Mouse (Mus musculus): ENCODE data around the gene Dohh. TPM values are rescaled to one million over a fixed set of nuclear protein-coding genes. Genes with fewer than 3 reads are reported as not detected.

The Dohh gene
- polyA plus RNA-seq, 1 experiment from 2014 or later: 48.3 TPM

DNA sequence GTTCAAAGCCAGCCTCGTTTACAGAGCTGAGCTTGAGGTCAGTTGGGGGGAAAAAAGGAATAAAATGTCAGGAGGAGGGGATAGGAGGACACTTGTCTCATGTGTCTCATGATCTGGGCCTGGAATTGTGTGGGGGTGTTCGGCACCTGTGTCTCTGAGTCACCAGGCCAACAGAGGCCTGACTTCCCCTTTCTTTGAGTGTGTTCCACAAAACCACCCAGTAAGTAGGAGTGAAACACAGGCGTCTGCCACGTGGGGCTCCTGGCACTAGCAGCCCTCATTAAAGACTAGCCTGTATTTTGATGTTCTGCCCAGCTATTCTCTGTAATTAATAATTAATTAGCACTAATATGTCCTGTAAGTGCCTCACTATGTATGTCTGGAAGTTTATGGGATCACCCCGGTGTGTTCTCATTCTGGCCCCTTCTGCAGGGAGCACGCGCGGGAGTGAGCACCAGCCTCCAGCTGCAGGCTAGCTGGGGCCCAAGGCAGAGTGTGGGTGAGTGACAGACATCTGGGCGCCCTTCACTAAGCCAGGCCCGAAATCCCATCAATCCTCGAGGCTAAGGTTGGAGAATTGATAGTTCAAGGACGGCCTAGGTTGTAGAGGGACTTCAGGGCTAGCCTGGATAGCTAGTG lies 27.8 kb upstream of the Dohh start:
- WGBS (ENCODE audit: insufficient replicate concordance): 19% methylated on average over 12 of the region's 12 CpGs
- Histone ChIP-seq H3K4me3 (ENCODE audit: low read depth, low read length) (peak overlapping the region; percentile 87), H3K27ac (ENCODE audit: low read length) (peak overlapping the region; percentile 49), H3K9me3 (replicated peaks; ENCODE audit: control insufficient read depth, low read length) (no peaks in the 10 kb centered on the region), H3K27me3 (ENCODE audit: control insufficient read depth, insufficient read depth, low read depth, low read length) (no peaks in the 10 kb centered on the region), H3K9ac (ENCODE audit: low read depth, low read length) (peak overlapping the region; percentile 48), H3K4me2 (ENCODE audit: low read depth, low read length) (peak overlapping the region; percentile 58), H3K4me1 (ENCODE audit: control insufficient read depth, low read depth, low read length) (peaks cover 64% of the 10 kb centered on the region), H3K36me3 (ENCODE audit: control insufficient read depth, insufficient read depth) (peaks cover 5% of the 10 kb centered on the region; the same call in 1 of the 2 replicates)
- no peak for ATAC-seq (ENCODE audit: low read depth)

DNA sequence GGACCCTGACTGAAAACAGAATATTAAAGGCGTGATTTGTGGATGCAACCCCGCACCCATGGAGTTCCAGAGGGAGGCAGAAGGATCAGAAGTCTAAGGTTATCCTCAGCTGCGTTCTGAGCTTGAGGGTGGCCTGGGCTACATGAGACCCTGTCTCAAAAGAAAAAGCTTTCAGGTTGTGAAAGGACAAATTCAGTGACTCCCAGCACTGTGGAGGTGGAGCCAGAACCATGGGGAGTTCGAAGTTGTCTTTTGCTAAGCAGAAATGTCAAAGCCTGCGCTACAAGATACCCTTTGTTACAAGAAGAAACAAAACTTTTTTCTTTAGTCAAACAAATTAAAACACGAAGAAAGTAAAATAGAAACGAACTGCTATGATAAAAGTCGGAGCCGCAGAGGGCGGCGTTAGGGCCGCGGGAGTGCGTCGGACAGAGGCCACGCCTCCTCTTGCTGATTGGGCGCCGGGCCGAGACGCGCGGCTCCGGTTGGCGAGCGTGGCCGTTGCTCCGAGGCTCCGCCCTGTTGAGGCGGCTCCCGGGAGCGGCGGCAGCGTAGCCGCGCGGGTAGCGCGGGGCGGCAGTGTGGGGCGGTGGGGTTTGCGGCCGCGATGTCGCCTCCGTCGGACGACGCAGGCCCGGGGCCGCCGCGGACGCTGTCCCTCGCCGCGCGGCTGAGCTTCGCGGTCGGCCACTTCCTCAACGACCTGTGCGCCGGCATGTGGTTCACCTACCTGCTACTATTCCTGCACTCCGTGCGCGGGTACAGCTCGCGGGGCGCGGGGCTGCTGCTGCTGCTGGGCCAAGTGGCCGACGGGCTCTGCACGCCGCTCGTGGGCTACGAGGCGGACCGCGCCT lies 27.0 kb upstream of the Dohh start, which contains the start of gene Mfsd12:
Mfsd12 (plus strand) TSS at position 501 of the 854 bp plus-strand sequence.
- Histone ChIP-seq H3K27ac (ENCODE audit: low read length) (peak within 1 kb of the TSS; percentile 84), H3K9ac (ENCODE audit: low read depth, low read length) (peak within 1 kb of the TSS; percentile 97), H3K27me3 (ENCODE audit: control insufficient read depth, insufficient read depth, low read depth, low read length) (no peaks in the 10 kb centered on the region), H3K9me3 (replicated peaks; ENCODE audit: control insufficient read depth, low read length) (no peaks in the 10 kb centered on the region), H3K36me3 (ENCODE audit: control insufficient read depth, insufficient read depth) (peaks cover 5% of the 10 kb centered on the region; the same call in 1 of the 2 replicates), H3K4me3 (ENCODE audit: low read depth, low read length) (peak within 1 kb of the TSS; percentile 87), H3K4me1 (ENCODE audit: control insufficient read depth, low read depth, low read length) (peaks cover 64% of the 10 kb centered on the region), H3K4me2 (ENCODE audit: low read depth, low read length) (peak within 1 kb of the TSS; percentile 92)
- ATAC-seq (ENCODE audit: low read depth): peak; percentile 89
- 2% methylated on average over 79 of the region's 79 CpGs for WGBS (ENCODE audit: insufficient replicate concordance)

- WGBS (ENCODE audit: insufficient replicate concordance): 20% methylated on average over 4 of the region's 4 CpGs
- Histone ChIP-seq H3K9me3 (replicated peaks; ENCODE audit: control insufficient read depth, low read length) (no peaks in the 10 kb centered on the region), H3K4me1 (ENCODE audit: control insufficient read depth, low read depth, low read length) (peaks cover 68% of the 10 kb centered on the region), H3K36me3 (ENCODE audit: control insufficient read depth, insufficient read depth) (peaks cover 5% of the 10 kb centered on the region; the same call in 1 of the 2 replicates), H3K27me3 (ENCODE audit: control insufficient read depth, insufficient read depth, low read depth, low read length) (no peaks in the 10 kb centered on the region), H3K9ac (ENCODE audit: low read depth, low read length) (peak overlapping the region; percentile 97), H3K27ac (ENCODE audit: low read length) (peak overlapping the region; percentile 84), H3K4me2 (ENCODE audit: low read depth, low read length) (peak overlapping the region; percentile 92), H3K4me3 (ENCODE audit: low read depth, low read length) (peak overlapping the region; percentile 87)
- no peak for ATAC-seq (ENCODE audit: low read depth)
Measured at GRCm38 (mm10) chr10:81358209-81358608, 26.0 kb upstream of the Dohh start.

GRCm38 (mm10) chr10:81358841-81359240 lies 25.4 kb upstream of the Dohh start:
- H3K27me3 ChIP-seq (ENCODE audit: control insufficient read depth, insufficient read depth, low read depth, low read length): no peaks in the 10 kb centered on the region
- peak overlapping the region; percentile 92 for H3K4me2 ChIP-seq (ENCODE audit: low read depth, low read length)
- H3K9me3 ChIP-seq (replicated peaks; ENCODE audit: control insufficient read depth, low read length): no peaks in the 10 kb centered on the region
- 21% methylated on average over 1 of the region's 1 CpGs for WGBS (ENCODE audit: insufficient replicate concordance)
- peaks cover 74% of the 10 kb centered on the region for H3K4me1 ChIP-seq (ENCODE audit: control insufficient read depth, low read depth, low read length)
- ATAC-seq (ENCODE audit: low read depth): no peak
- peak overlapping the region; percentile 87 for H3K4me3 ChIP-seq (ENCODE audit: low read depth, low read length)
- H3K9ac ChIP-seq (ENCODE audit: low read depth, low read length): peak overlapping the region; percentile 97
- H3K27ac ChIP-seq (ENCODE audit: low read length): peak overlapping the region; percentile 84
- peaks cover 5% of the 10 kb centered on the region; the same call in 1 of the 2 replicates for H3K36me3 ChIP-seq (ENCODE audit: control insufficient read depth, insufficient read depth)

GRCm38 (mm10) chr10:81360721-81361120 lies 23.5 kb upstream of the Dohh start:
- ATAC-seq (ENCODE audit: low read depth): no peak
- Histone ChIP-seq H3K9me3 (replicated peaks; ENCODE audit: control insufficient read depth, low read length) (no peaks in the 10 kb centered on the region), H3K4me1 (ENCODE audit: control insufficient read depth, low read depth, low read length) (peaks cover 89% of the 10 kb centered on the region), H3K27me3 (ENCODE audit: control insufficient read depth, insufficient read depth, low read depth, low read length) (no peaks in the 10 kb centered on the region), H3K4me3 (ENCODE audit: low read depth, low read length) (no peak overlapping the region), H3K9ac (ENCODE audit: low read depth, low read length) (peak overlapping the region; percentile 43; the same call in 1 of the 2 replicates), H3K4me2 (ENCODE audit: low read depth, low read length) (peak overlapping the region; percentile 21; the same call in 1 of the 2 replicates), H3K27ac (ENCODE audit: low read length) (peak overlapping the region; percentile 84), H3K36me3 (ENCODE audit: control insufficient read depth, insufficient read depth) (peaks cover 9% of the 10 kb centered on the region)
- WGBS (ENCODE audit: insufficient replicate concordance): 65% methylated on average over 8 of the region's 8 CpGs

DNA sequence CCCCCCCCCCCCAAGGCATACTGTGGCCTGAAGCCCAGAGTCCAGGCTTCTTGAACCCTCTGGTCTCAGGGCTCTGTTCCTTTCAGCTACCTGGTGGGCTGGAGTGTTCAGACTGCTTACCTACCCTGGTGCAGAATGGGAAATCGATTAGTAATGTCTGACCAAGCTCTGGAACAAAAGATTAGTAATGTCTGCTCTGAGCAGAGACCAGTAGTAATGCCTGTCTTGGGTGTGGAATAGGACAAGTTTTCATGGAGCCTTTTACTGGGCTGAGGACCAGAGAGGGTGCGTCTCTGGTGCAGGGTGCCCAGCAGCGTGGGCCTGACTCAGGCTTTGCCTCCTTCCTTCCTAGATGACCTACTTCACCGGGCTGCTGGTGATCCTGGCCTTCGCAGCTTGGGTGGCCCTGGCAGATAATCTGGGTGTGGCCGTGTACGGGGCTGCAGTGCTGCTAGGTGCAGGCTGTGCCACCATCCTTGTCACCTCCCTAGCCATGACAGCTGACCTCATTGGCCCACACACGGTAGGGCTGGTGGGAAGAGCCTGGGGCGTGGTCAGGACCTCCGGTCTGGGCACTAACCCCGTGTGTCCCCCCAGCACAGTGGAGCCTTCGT lies 21.8 kb upstream of the Dohh start:
- Histone ChIP-seq H3K4me2 (ENCODE audit: low read depth, low read length) (peak overlapping the region; percentile 55), H3K36me3 (ENCODE audit: control insufficient read depth, insufficient read depth) (peaks cover 26% of the 10 kb centered on the region), H3K9ac (ENCODE audit: low read depth, low read length) (peak overlapping the region; percentile 47), H3K9me3 (replicated peaks; ENCODE audit: control insufficient read depth, low read length) (no peaks in the 10 kb centered on the region), H3K4me1 (ENCODE audit: control insufficient read depth, low read depth, low read length) (peaks cover 90% of the 10 kb centered on the region), H3K27me3 (ENCODE audit: control insufficient read depth, insufficient read depth, low read depth, low read length) (no peaks in the 10 kb centered on the region), H3K4me3 (ENCODE audit: low read depth, low read length) (peak overlapping the region; percentile 22; the same call in 1 of the 2 replicates), H3K27ac (ENCODE audit: low read length) (peak overlapping the region; percentile 84)
- WGBS (ENCODE audit: insufficient replicate concordance): 22% methylated on average over 12 of the region's 12 CpGs
- peak; percentile 85 for ATAC-seq (ENCODE audit: low read depth)

DNA sequence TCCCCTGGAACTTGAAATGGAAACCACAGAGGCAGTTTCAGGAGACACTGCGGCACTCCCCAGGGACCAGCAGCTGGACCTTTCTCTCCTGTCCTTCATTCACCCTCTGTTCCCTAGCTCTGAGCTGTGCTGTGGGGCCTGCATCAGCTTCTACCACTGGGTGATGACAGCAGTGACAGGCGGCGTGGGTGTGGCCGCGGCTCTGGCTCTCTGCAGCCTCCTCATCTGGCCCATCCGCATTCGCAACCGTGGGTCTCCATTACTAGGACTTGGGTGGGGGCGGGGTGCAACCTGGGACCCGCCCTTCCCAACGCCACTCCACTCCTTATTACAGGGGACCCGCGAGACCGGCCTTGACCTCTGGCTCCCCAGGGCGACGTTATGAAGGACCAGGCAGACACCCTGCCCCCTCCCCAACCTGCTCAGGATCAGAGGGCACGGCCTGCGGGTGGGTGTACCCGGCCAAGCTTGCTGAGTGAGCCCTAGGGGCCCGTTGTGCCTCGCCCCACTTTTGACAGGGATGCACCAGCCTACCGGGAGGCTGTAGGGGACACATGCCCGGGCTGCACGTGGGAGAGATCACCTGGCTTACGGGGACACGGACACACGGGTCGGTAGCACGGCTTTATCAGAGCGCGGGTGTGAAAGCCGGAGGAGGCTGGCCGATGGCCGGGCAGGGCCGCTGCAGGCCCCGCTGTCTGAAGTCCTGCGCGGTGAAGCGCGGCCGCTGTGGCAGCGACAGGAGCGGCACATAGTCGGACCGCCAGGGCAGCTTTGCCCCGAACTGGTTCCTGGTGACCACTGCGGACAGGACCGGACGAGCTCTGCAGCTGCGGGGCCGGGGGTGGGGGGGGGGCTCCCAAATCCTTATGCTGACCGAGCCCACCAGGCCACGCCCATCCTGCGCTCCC lies 20.5 kb upstream of the Dohh start:
- 62% methylated on average over 54 of the region's 54 CpGs for WGBS (ENCODE audit: insufficient replicate concordance)
- Histone ChIP-seq H3K4me3 (ENCODE audit: low read depth, low read length) (no peak overlapping the region), H3K4me2 (ENCODE audit: low read depth, low read length) (peak overlapping the region; percentile 55; the same call in 1 of the 2 replicates), H3K36me3 (ENCODE audit: control insufficient read depth, insufficient read depth) (peaks cover 38% of the 10 kb centered on the region), H3K27ac (ENCODE audit: low read length) (peak overlapping the region; percentile 84), H3K9me3 (replicated peaks; ENCODE audit: control insufficient read depth, low read length) (no peaks in the 10 kb centered on the region), H3K9ac (ENCODE audit: low read depth, low read length) (peak overlapping the region; percentile 47), H3K4me1 (ENCODE audit: control insufficient read depth, low read depth, low read length) (peaks cover 85% of the 10 kb centered on the region), H3K27me3 (ENCODE audit: control insufficient read depth, insufficient read depth, low read depth, low read length) (no peaks in the 10 kb centered on the region)
- no peak for ATAC-seq (ENCODE audit: low read depth)

- Histone ChIP-seq H3K4me3 (ENCODE audit: low read depth, low read length) (no peak overlapping the region), H3K36me3 (ENCODE audit: control insufficient read depth, insufficient read depth) (peaks cover 48% of the 10 kb centered on the region), H3K9ac (ENCODE audit: low read depth, low read length) (peak overlapping the region; percentile 15; the same call in 1 of the 2 replicates), H3K9me3 (replicated peaks; ENCODE audit: control insufficient read depth, low read length) (no peaks in the 10 kb centered on the region), H3K4me1 (ENCODE audit: control insufficient read depth, low read depth, low read length) (peaks cover 75% of the 10 kb centered on the region), H3K27me3 (ENCODE audit: control insufficient read depth, insufficient read depth, low read depth, low read length) (no peaks in the 10 kb centered on the region), H3K27ac (ENCODE audit: low read length) (peak overlapping the region; percentile 78), H3K4me2 (ENCODE audit: low read depth, low read length) (no peak overlapping the region)
- no peak for ATAC-seq (ENCODE audit: low read depth)
- WGBS (ENCODE audit: insufficient replicate concordance): 58% methylated on average over 28 of the region's 28 CpGs
Measured at GRCm38 (mm10) chr10:81364666-81365065, 19.6 kb upstream of the Dohh start.

All from liver, embryonic 16.5 days (tissue).